Mouse (Mus musculus): ENCODE measurements around the gene Hus1.

DNA sequence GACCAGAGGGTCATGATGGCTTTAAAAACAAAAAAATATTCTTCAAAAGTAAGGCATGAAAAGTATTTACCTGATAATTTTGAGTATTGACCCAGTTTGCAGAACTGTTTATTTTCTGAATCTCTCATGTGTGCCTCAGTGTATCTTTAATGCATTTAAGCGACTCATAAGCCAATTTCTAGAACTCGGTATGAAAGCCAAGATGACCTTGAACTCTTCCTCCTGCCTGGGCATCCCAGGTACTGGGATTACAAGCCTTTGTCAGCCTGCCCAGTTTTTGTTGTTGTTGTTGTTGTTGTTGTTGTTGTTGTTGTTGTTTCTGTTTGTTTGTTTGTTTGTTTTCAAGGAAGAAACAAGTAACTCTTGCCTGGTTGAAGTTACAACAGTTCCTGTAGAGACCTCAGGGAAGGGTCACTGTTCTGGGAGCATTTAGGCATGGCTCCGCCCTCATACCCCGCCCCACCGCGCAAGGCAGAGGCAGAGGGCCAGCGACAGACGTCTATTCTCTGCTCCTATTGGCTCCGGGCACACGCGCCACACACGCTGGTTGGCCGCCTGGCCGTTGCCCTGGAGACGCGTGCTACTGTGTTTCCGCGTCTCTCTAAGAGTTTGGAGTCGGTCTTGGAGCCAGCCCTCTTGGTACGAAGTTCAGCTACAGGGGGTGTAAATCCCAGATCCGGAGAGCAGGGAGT, 37.2 kb upstream of the Hus1 start, which contains the start of gene Gm11992:
- no peak for TF ChIP-seq CTCF (IDR thresholded peaks at IDR 0.05; ENCODE audit: control insufficient read depth, insufficient read depth, low read length)
- TF ChIP-seq POLR2A (IDR thresholded peaks at IDR 0.05; ENCODE audit: borderline replicate concordance, control insufficient read depth, low read depth, low read length): no peak
